Mouse (Mus musculus) hindbrain, embryonic 11.5 days (tissue): Measurements from ENCODE around the gene Ctse. TPM values are rescaled to one million over a fixed set of nuclear protein-coding genes. Genes with fewer than 3 reads are reported as not detected.
"Not testable (repeated sequence)": the region's sequence is repeated elsewhere in the genome, so short reads cannot be mapped to it uniquely, and the experiment has no call there.

Experiments
- ATAC-seq: fragments of 200-750 bp; cut with Nextera tagmentation; 2 replicates; pipeline ENCODE4 v1.8.0; 2017; ENCODE audit warnings: mild to moderate bottlenecking, moderate TSS enrichment, moderate library complexity; ENCODE audit not compliant: low FRiP score
- DNase-seq: peaks from one replicate; pipeline ENCODE4 v3.0.0-alpha.2; 2015; ENCODE audit warnings: low spot score
- H3K27ac ChIP-seq: fragments of 300-500 bp; sonication (generic); 2 replicates; pipeline ENCODE4 v1.5.1; 2014; ENCODE audit warnings: mild to moderate bottlenecking, low read depth, low read length
- H3K27me3 ChIP-seq: fragments of 300-500 bp; sonication (generic); 2 replicates; pipeline ENCODE4 v1.6.1; 2014; ENCODE audit warnings: mild to moderate bottlenecking, low read length, moderate library complexity, mixed read lengths; ENCODE audit not compliant: control insufficient read depth, insufficient read depth
- H3K36me3 ChIP-seq: fragments of 300-500 bp; sonication (generic); 2 replicates; pipeline ENCODE4 v1.6.1; 2014; ENCODE audit warnings: mild to moderate bottlenecking, low read length, moderate library complexity, mixed read lengths; ENCODE audit not compliant: control insufficient read depth, insufficient read depth
- H3K4me1 ChIP-seq: fragments of 300-500 bp; sonication (generic); replicated peaks from 2 replicates; pipeline ENCODE4 v1.6.1; 2014; ENCODE audit warnings: low read length, mixed read lengths; ENCODE audit not compliant: control insufficient read depth, insufficient read depth
- H3K4me2 ChIP-seq: fragments of 300-500 bp; sonication (generic); replicated peaks from 2 replicates; pipeline ENCODE4 v1.6.1; 2014; ENCODE audit warnings: mild to moderate bottlenecking, low read depth, low read length
- H3K4me3 ChIP-seq: fragments of 300-500 bp; sonication (generic); 2 replicates; pipeline ENCODE4 v1.5.1; 2014; ENCODE audit warnings: low read depth, low read length
- H3K9ac ChIP-seq: fragments of 300-500 bp; sonication (generic); 2 replicates; pipeline ENCODE4 v1.6.1; 2014; ENCODE audit warnings: low read depth, low read length
- H3K9me3 ChIP-seq: fragments of 300-500 bp; sonication (generic); 2 replicates; pipeline ENCODE4 v1.6.1; 2016; ENCODE audit warnings: low read length; ENCODE audit not compliant: control insufficient read depth
- WGBS: fragments of 180-500 bp; shearing (Covaris S2); extraction: QIAGEN DNeasy Blood & Tissue Kit; methylation state at CpG from one replicate; pipeline ENCODE4 v1.1.7; 2014; 5-methylcytosine and 5-hydroxymethylcytosine counted together
- polyA plus RNA-seq: library from polyadenylated mRNA; unstranded; fragments of >200 nt; fragmentation: Nextera tagmentation; extraction: Ambion mirVana; gene quantifications from 2 replicates; pipeline ENCODE4 v1.2.1, GENCODE M21; 2014

Gene Ctse
- polyA plus RNA-seq, 1 experiment from 2014 or later = 0.26 TPM

DNA sequence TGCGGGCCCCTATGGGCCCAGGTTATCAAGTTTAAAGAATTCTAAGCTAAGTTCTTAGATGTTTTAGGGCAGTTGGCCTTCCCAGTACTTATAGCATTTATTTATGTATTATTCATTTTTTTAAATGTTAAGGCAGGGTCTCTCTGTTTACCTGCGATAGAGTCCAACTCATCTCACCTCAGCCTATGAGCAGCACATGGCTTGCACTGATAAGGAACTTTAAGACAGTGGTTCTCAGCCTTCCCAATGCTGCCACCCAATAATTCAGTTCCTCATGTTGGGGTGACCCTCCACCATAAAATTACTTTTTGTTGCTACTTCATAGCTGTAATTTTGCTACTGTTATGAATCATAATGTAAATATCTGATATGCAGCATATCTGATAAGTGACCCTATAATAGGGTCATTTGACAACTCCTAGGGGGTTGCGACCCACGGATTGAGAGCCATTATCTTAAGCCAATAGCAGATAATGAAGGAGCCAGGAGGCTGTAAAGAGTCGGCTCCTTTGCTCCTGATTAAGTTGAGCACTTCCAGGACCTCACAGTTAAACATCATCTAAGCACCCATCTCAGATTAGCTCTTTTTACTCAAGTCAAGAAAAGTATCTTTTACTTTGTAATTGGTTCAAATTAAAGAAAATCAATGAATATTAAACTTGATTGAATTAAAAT lies 21.4 kb upstream of the Ctse start:
- ATAC-seq (no peak), DNase-seq (no peak)
- Histone ChIP-seq H3K36me3 (no peaks in the 10 kb centered on the region), H3K9ac (no peak overlapping the region), H3K27ac (no peak overlapping the region), H3K4me3 (no peak overlapping the region), H3K9me3 (no peaks in the 10 kb centered on the region), H3K4me2 (no peak overlapping the region), H3K27me3 (no peaks in the 10 kb centered on the region), H3K4me1 (no peaks in the 10 kb centered on the region)
- WGBS = 90% methylated on average over 5 of the region's 5 CpGs

DNA sequence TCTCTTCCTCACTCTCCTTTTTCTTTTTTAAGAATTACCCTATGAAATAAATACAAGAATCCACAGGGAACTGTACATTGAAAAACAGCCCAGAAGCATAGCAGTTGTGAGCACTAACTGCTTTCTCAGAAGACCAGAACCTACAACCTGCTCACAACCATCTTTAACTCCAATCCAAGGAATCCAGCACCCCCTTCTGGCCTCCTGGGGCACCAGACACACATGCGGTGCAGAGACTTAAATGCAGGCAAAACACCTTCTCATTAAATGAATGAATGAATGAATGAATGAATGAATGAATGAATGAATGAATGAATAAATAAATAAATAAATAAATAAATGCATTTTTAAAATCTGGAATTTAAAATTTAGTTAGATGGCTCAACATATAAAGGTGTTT lies 19.5 kb upstream of the Ctse start:
- DNase-seq (no peak), ATAC-seq (no peak)
- H3K27me3 ChIP-seq = no peaks in the 10 kb centered on the region
- no peak overlapping the region for H3K27ac ChIP-seq
- H3K36me3 ChIP-seq = no peaks in the 10 kb centered on the region
- no peaks in the 10 kb centered on the region for H3K4me1 ChIP-seq
- WGBS = 96% methylated on average over 1 of the region's 1 CpGs
- H3K9me3 ChIP-seq = no peaks in the 10 kb centered on the region
- no peak overlapping the region for H3K9ac ChIP-seq
- H3K4me2 ChIP-seq = no peak overlapping the region
- H3K4me3 ChIP-seq = no peak overlapping the region

DNA sequence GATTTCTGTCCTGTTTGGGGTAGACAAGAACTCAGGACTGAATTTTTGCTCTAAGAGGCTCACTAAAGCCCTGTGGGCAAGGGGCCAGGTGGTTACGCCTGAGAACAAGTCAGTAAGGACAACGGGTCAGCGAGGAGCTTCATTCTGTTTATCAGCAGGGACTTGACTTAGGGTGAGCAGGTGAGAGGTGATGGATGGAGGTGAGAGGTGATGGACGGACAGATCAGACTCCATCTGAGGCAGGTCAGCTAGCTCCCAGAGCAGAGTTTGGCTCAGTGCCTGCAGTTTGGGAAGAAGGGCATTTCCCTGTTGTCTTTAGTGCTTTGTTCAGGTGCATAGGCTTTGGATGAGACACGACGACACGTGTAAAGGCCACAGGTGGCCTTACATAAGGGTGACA lies 18.8 kb upstream of the Ctse start:
- WGBS = 84% methylated on average over 7 of the region's 7 CpGs
- ATAC-seq (no peak), DNase-seq (no peak)
- no peaks in the 10 kb centered on the region for H3K36me3 ChIP-seq
- H3K27ac ChIP-seq = no peak overlapping the region
- no peak overlapping the region for H3K9ac ChIP-seq
- H3K9me3 ChIP-seq = no peaks in the 10 kb centered on the region
- no peaks in the 10 kb centered on the region for H3K4me1 ChIP-seq
- H3K27me3 ChIP-seq = no peaks in the 10 kb centered on the region
- no peak overlapping the region for H3K4me3 ChIP-seq
- H3K4me2 ChIP-seq = no peak overlapping the region

DNA sequence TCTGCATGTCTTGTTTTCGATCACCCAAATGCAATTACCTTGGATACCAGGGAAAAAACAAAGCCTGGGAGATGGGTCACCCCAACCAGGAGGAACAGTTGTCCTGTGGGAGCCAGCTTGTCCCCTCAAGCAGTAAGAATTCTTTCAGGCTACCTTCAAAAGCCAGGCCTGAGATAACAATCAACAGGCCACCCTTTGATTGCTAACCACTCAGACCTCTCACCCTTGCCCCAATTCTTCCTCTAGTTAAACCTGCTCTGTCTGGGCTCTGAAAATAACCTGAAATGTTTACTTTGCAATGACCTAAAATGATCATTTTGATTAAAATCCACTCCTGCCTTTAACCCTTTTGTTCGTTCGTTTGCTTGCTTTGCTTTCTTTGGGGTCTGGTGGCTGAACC lies 14.5 kb upstream of the Ctse start:
- no peaks in the 10 kb centered on the region for H3K4me1 ChIP-seq
- no peak overlapping the region for H3K9ac ChIP-seq
- H3K9me3 ChIP-seq = no peaks in the 10 kb centered on the region
- DNase-seq (no peak), ATAC-seq (no peak)
- WGBS = 86% methylated on average over 3 of the region's 3 CpGs
- H3K27me3 ChIP-seq = no peaks in the 10 kb centered on the region
- H3K4me3 ChIP-seq = no peak overlapping the region
- no peak overlapping the region for H3K4me2 ChIP-seq
- H3K36me3 ChIP-seq = no peaks in the 10 kb centered on the region
- H3K27ac ChIP-seq = no peak overlapping the region

DNA sequence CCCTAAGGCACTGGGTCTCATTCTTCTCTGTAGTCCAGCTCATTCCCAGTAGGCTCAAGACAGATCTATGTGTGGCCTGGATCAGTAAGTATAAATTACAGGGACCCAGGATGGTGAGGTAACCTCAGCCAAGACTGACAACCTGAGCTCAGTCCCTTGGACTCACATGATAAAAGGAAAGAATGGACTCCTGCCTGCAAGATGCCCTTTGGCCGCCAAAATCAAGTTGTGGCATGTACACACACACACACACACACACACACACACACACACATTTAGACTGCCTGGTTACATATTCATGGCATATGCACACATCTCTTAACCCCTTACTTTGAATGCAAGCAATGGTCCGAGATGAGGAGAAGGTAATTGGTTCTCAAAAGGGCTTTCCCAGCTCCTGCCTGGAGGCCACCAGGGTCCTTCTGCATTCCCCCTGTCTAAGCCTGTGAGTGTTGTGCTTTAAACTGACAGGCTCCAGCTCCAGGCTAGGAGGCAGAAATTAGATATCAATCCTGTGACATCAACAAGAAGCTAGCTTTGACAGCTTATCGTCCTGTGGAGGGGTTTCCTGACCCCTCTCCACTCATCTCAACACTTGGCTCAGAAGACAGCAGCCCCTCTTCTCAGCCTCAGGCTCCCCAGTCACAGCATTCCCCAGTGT lies 13.8 kb upstream of the Ctse start:
- no peaks in the 10 kb centered on the region for H3K4me1 ChIP-seq
- no peaks in the 10 kb centered on the region for H3K9me3 ChIP-seq
- no peak for ATAC-seq
- H3K36me3 ChIP-seq = no peaks in the 10 kb centered on the region
- no peak for DNase-seq
- H3K4me2 ChIP-seq = no peak overlapping the region
- no peak overlapping the region for H3K27ac ChIP-seq
- WGBS = 77% methylated on average over 3 of the region's 3 CpGs
- H3K9ac ChIP-seq = no peak overlapping the region
- H3K4me3 ChIP-seq = no peak overlapping the region
- H3K27me3 ChIP-seq = no peaks in the 10 kb centered on the region

DNA sequence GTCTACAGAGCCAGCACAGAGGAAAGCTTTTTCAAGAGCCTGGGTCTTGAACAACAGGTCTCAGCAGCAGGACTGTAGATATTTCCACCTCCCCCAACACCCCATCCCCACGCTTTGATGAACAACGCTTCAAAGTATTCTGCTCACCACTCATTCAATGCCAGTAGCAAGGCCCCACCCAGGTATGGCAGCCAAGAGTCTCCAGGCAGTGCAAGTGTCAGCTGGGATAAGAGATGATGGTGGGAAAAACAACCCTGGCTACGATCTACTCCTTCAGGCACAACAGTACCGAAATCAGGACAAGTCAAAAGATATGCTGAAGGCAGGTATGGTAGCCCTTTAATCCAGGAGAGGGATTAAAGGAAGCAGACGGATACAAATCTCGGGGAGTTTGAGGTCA lies 11.9 kb upstream of the Ctse start:
- no peaks in the 10 kb centered on the region for H3K9me3 ChIP-seq
- no peak overlapping the region for H3K9ac ChIP-seq
- no peak for ATAC-seq
- DNase-seq = no peak
- no peak overlapping the region for H3K4me2 ChIP-seq
- H3K4me1 ChIP-seq = no peaks in the 10 kb centered on the region
- H3K27ac ChIP-seq = no peak overlapping the region
- no peak overlapping the region for H3K4me3 ChIP-seq
- WGBS = 90% methylated on average over 6 of the region's 6 CpGs
- H3K27me3 ChIP-seq = no peaks in the 10 kb centered on the region
- no peaks in the 10 kb centered on the region for H3K36me3 ChIP-seq

DNA sequence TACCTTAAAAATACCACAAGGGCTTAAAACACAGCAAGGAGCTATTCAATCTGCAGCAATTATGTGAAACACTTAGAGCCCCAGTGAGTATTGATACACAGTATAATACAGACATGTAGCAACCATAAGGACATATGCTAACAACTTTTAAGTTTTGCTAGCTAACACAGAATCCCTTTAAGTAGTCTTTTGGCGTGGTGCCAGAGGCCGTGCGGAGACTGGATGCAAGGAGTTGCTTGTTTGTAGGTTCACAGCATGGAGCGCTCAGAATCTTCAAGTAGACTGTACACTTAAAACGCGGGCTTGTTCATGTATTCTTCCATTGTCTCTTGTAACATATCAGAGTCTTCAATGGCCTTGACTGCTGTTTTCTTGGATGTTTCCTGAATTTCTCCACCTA lies 5.9 kb upstream of the Ctse start:
- 87% methylated on average over 6 of the region's 6 CpGs for WGBS

DNA sequence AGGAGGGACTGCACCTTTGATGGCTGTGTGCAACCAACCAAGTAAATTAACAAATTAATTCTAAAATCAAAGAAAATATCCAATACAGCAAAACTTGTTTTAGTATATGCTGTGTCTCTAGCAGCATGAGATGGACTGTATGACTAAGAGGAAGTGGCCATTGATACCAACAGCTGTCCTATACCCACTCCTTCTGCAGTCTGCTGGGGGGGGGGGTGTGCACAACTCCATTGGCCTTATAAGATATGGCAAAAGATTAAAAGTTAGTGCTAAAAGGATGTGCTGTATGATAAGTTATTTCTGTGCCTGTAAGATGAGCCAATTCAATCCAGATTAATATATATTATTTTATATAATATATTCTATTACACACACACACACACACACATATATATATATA lies 3.6 kb upstream of the Ctse start:
- no peaks in the 10 kb centered on the region for H3K36me3 ChIP-seq
- DNase-seq = no peak

More for the DNA sequence above, 5.9 kb upstream of the Ctse start:
- H3K9me3 ChIP-seq, H3K4me3 ChIP-seq, H3K9ac ChIP-seq, DNase-seq, H3K4me1 ChIP-seq, H3K4me2 ChIP-seq, H3K36me3 ChIP-seq, ATAC-seq, H3K27ac ChIP-seq, H3K27me3 ChIP-seq: not testable (repeated sequence)

More for the DNA sequence above, 3.6 kb upstream of the Ctse start:
- Histone ChIP-seq H3K27me3 (no peaks in the 10 kb centered on the region), H3K27ac (no peak overlapping the region), H3K9ac (no peak overlapping the region), H3K4me1 (no peaks in the 10 kb centered on the region), H3K4me3 (no peak overlapping the region), H3K4me2 (no peak overlapping the region), H3K9me3 (no peaks in the 10 kb centered on the region)
- ATAC-seq = no peak
